Mouse (Mus musculus) kidney, adult 10 weeks (tissue): ENCODE results near the gene Svs5. TPM values are rescaled to one million over a fixed set of nuclear protein-coding genes. Genes with fewer than 3 reads are reported as not detected.

ENCODE experiments used
- polyA plus RNA-seq: library from polyadenylated mRNA; stranded (reverse); fragments of 350-450 nt; fragmentation: Illumina TruSeq; extraction: RNeasy Lipid Tissue Mini Kit (QIAGEN cat#74804); gene quantifications from one replicate; pipeline ENCODE4 v1.2.3, GENCODE M21; 2014; ENCODE audit warnings: low read depth, low replicate concordance

Svs5 gene
- not detected for polyA plus RNA-seq

DNA sequence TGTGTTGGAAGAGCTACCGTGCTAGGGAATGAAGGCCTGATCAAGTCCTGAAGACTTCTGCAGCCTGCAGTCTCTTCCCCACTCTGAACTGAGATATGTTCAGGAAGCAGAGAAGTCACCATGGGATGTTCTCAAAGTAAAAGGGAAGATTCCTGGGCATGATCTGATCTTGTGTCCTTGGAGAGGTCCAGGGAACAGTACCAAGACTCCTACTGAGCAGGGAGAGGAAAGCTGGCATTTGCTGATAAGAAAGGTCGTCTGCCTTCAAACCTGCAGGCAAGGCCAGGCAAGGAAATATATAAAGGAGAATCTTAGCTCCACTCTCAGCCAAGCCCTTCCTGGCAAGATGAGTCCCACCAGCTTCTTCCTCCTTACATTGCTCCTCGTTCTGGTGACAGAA, at the start of gene Svs5:
Svs5 (plus strand) TSS at position 301 of the 400 bp plus-strand sequence.

GRCm38 (mm10) chr2:164288968-164289367, 43.6 kb upstream of the Svs5 start, which contains the start of gene Svs3a:
Gene Svs3a, plus strand, starts transcription at chr2:164289268.

DNA sequence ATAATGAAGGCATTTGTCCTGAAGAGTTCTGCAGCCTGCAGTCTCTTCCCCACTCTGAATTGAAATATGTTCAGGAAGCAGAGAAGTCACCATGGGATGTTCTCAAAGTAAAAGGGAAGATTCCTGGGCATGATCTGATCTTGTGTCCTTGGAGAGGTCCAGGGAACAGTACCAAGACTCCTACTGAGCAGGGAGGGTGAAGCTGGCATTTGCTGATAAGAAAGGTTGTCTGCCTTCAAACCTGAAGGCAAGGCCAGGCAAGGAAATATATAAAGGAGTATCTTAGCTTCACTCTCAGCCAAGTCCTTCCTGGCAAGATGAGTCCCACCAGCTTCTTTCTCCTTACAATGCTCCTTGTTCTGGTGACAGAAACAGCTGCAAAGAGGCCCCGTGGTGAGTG, 16.1 kb upstream of the Svs5 start, which contains the start of gene Svs6:
Svs6 (plus strand) TSS at position 301 of the 400 bp plus-strand sequence.

Other genes starting within 250 kb of the Svs5 start
- gene Kcns1, start 161.6 kb upstream of the Svs5 start, polyA plus RNA-seq: not detected
- gene Wfdc5, start 150.0 kb upstream of the Svs5 start, polyA plus RNA-seq: not detected
- not detected for gene Wfdc12, start 142.1 kb upstream of the Svs5 start, polyA plus RNA-seq
- not detected for gene Wfdc15a, start 132.6 kb upstream of the Svs5 start, polyA plus RNA-seq
- 155 TPM for gene Wfdc15b, start 111.1 kb upstream of the Svs5 start, polyA plus RNA-seq
- gene Svs2, start 94.3 kb upstream of the Svs5 start, polyA plus RNA-seq: not detected
- gene Svs3b, start 76.1 kb upstream of the Svs5 start, polyA plus RNA-seq: not detected
- not detected for gene Svs4, start 54.3 kb upstream of the Svs5 start, polyA plus RNA-seq
- gene Svs3a, start 43.5 kb upstream of the Svs5 start, polyA plus RNA-seq: not detected
- not detected for gene Svs6, start 16.0 kb upstream of the Svs5 start, polyA plus RNA-seq
- not detected for gene Slpi, start 56.4 kb downstream of the Svs5 start, polyA plus RNA-seq
- gene Rbpjl, start 70.4 kb downstream of the Svs5 start, polyA plus RNA-seq: not detected
- gene Matn4, start 72.4 kb downstream of the Svs5 start, polyA plus RNA-seq: 0.16 TPM
- 266 TPM for gene Sdc4, start 111.1 kb downstream of the Svs5 start, polyA plus RNA-seq
- gene Sys1, start 124.2 kb downstream of the Svs5 start, polyA plus RNA-seq: 10.3 TPM
- not detected for gene Gm20458, start 128.2 kb downstream of the Svs5 start, polyA plus RNA-seq
- gene Trp53tg5, start 141.0 kb downstream of the Svs5 start, polyA plus RNA-seq: not detected
- 3.8 TPM for gene Dbndd2, start 153.4 kb downstream of the Svs5 start, polyA plus RNA-seq
- gene Pigt, start 164.8 kb downstream of the Svs5 start, polyA plus RNA-seq: 5.5 TPM
- 19.6 TPM for gene Wfdc2, start 229.7 kb downstream of the Svs5 start, polyA plus RNA-seq
- gene Spint3, start 240.7 kb downstream of the Svs5 start, polyA plus RNA-seq: not detected